ENCODE assay signal across 32 mouse cellular contexts in the genomic region with DNA sequence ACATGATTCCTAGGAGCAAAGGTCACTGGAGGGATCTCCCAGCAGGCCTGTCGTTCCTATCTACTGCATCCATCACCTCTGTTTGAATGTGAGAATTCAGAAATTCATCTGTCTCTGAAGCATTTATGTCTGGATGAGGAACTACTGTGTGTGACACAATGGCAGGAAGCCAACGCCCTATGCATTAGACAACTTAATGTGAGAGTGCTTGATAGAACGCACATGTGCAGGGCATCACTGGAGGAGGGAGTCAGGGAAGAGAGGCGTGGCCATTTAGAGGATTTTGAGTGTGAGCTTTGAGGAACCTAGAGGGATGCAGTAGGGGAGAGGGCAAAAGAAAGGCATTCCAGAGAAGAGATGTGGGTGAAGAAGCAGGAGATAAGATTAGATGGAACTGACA.
DNase-seq lines count a peak whose midpoint lies in the region; ATAC-seq and TF ChIP-seq lines count a peak whose summit lies in the region.
"Had no signal": no experiment of that assay in that cellular context is flagged by ENCODE, and none has a peak within 500 bp of the region (broad histone marks: within the 10 kb centered on the region; RNA-seq: fewer than 3 reads in every experiment).

No protein-coding gene starts in this region.

- ATAC-seq in kidney, embryonic 14.5 days (ENCODE audit: low FRiP score, low TSS enrichment): peak; percentile 68; the same call in 1 of the 2 replicates
- ATAC-seq in lung, postnatal 0 days: peak; percentile 16; the same call in 1 of the 2 replicates
- ATAC-seq: forebrain, embryonic 16.5 days; inflammation-experienced regulatory T-cells, adult 6 months; midbrain, embryonic 15.5 days; Patski had no signal

- H3K4me3 ChIP-seq in kidney, embryonic 14.5 days (ENCODE audit: low read length): no peak overlapping the region
- no peak overlapping the region for H3K4me3 ChIP-seq in lung, postnatal 0 days (ENCODE audit: low read depth, low read length)
- H3K4me3 ChIP-seq: embryonic facial prominence, embryonic 13.5 days; forebrain, embryonic 10.5 days; heart, adult 2 months; heart, embryonic 13.5 days; hindbrain, embryonic 15.5 days; layer of hippocampus, adult 2 months; left cerebral cortex, adult 2 months; midbrain, embryonic 10.5 days; midbrain, embryonic 15.5 days; neural tube, embryonic 15.5 days; stomach, embryonic 15.5 days had no signal

- H3K9ac ChIP-seq in kidney, embryonic 14.5 days (ENCODE audit: low read depth, low read length): no peak overlapping the region
- H3K9ac ChIP-seq in lung, postnatal 0 days (replicated peaks; ENCODE audit: low read depth): no peak overlapping the region
- H3K9ac ChIP-seq: embryonic facial prominence, embryonic 13.5 days; heart, embryonic 13.5 days; hindbrain, embryonic 15.5 days; liver, embryonic 14.5 days; midbrain, embryonic 15.5 days; neural tube, embryonic 15.5 days; stomach, embryonic 15.5 days had no signal

- no peak for TF ChIP-seq EP300 in lung, postnatal 0 days (IDR thresholded peaks at IDR 0.05)

- no peak overlapping the region for H3K4me2 ChIP-seq in kidney, embryonic 14.5 days (replicated peaks; ENCODE audit: low read depth, low read length)
- H3K4me2 ChIP-seq in lung, postnatal 0 days (replicated peaks; ENCODE audit: low read depth, low read length): no peak overlapping the region
- H3K4me2 ChIP-seq: embryonic facial prominence, embryonic 13.5 days; heart, embryonic 13.5 days; hindbrain, embryonic 15.5 days; midbrain, embryonic 15.5 days; neural tube, embryonic 15.5 days; stomach, embryonic 15.5 days had no signal

- no peaks in the 10 kb centered on the region for H3K4me1 ChIP-seq in kidney, embryonic 14.5 days (ENCODE audit: control insufficient read depth, insufficient read depth, low read length)
- H3K4me1 ChIP-seq in lung, postnatal 0 days (ENCODE audit: insufficient read depth, low read depth, low read length): no peaks in the 10 kb centered on the region
- H3K4me1 ChIP-seq: embryonic facial prominence, embryonic 13.5 days; forebrain, embryonic 10.5 days; heart, embryonic 13.5 days; hindbrain, embryonic 15.5 days; midbrain, embryonic 15.5 days; stomach, embryonic 15.5 days had no signal

- H3K27me3 ChIP-seq in kidney, embryonic 14.5 days (ENCODE audit: control insufficient read depth, insufficient read depth, low read length): no peaks in the 10 kb centered on the region
- H3K27me3 ChIP-seq in lung, postnatal 0 days (replicated peaks; ENCODE audit: insufficient read depth, low read length): no peaks in the 10 kb centered on the region
- H3K27me3 ChIP-seq: CH12.LX; embryonic facial prominence, embryonic 13.5 days; heart, embryonic 13.5 days; hindbrain, embryonic 15.5 days; midbrain, embryonic 15.5 days; neural tube, embryonic 15.5 days; Patski; stomach, embryonic 15.5 days had no signal

- WGBS in kidney, embryonic 14.5 days: 57% methylated on average over 4 of the region's 4 CpGs
- 37% methylated on average over 4 of the region's 4 CpGs for WGBS in lung, postnatal 0 days

- no peak for DNase-seq in kidney, postnatal 25 days
- DNase-seq in kidney, postnatal 4 days: peak; percentile 36 to 49
- DNase-seq in kidney, postnatal 36 days: no peak
- peak; percentile 27 for DNase-seq in lung, postnatal 0 days (ENCODE audit: low spot score)
- DNase-seq in lung, postnatal 25 days (ENCODE audit: low spot score): no peak
- DNase-seq in heart, adult 8-10 months (ENCODE audit: low spot score): no peak
- no peak for DNase-seq in embryo, embryonic 11 days
- DNase-seq: adrenal gland, postnatal 14 days; cerebellum, adult 11-12 months; cerebellum, adult 9-11 months; heart, adult 2 months; heart, postnatal 10 days; kidney, adult 18-20 months; left cerebral cortex, postnatal 4 days; right cerebral cortex, postnatal 25 days had no signal

- H3K36me3 ChIP-seq in kidney, embryonic 14.5 days (ENCODE audit: control insufficient read depth, insufficient read depth, low read length): no peaks in the 10 kb centered on the region
- H3K36me3 ChIP-seq in lung, postnatal 0 days (ENCODE audit: insufficient read depth, low read length): no peaks in the 10 kb centered on the region
- H3K36me3 ChIP-seq: embryonic facial prominence, embryonic 13.5 days; forebrain, embryonic 10.5 days; heart, embryonic 13.5 days; hindbrain, embryonic 15.5 days; midbrain, embryonic 10.5 days; midbrain, embryonic 15.5 days; neural tube, embryonic 15.5 days; stomach, embryonic 15.5 days had no signal

- H3K27ac ChIP-seq in kidney, embryonic 14.5 days (ENCODE audit: low read depth, low read length): no peak overlapping the region
- no peak overlapping the region for H3K27ac ChIP-seq in lung, postnatal 0 days (ENCODE audit: low read length)
- H3K27ac ChIP-seq: embryonic facial prominence, embryonic 13.5 days; forebrain, embryonic 10.5 days; heart, adult 2 months; heart, embryonic 13.5 days; hindbrain, embryonic 15.5 days; layer of hippocampus, adult 2 months; left cerebral cortex, adult 2 months; liver, embryonic 14.5 days; macrophage; midbrain, embryonic 10.5 days; midbrain, embryonic 15.5 days; neural tube, embryonic 15.5 days; stomach, embryonic 15.5 days had no signal

- no peak for TF ChIP-seq CTCF in lung, postnatal 0 days (IDR thresholded peaks at IDR 0.05)

- H3K9me3 ChIP-seq in kidney, embryonic 14.5 days (ENCODE audit: control insufficient read depth, low read length): no peaks in the 10 kb centered on the region
- no peaks in the 10 kb centered on the region for H3K9me3 ChIP-seq in lung, postnatal 0 days (ENCODE audit: low read length)
- H3K9me3 ChIP-seq: embryonic facial prominence, embryonic 13.5 days; forebrain, embryonic 10.5 days; heart, embryonic 13.5 days; hindbrain, embryonic 15.5 days; midbrain, embryonic 10.5 days; midbrain, embryonic 15.5 days; neural tube, embryonic 15.5 days; stomach, embryonic 15.5 days had no signal

Comparison
In these comparisons a context has a peak if more than half of its experiments do, and no peak if none do; other contexts are left out.
1. DNase-seq: peak in kidney, postnatal 4 days (2 of 2) and lung, postnatal 0 days (single experiment); none in kidney, postnatal 25 days (0 of 2), kidney, postnatal 36 days (0 of 2), lung, postnatal 25 days (single experiment), heart, adult 8-10 months (single experiment) and embryo, embryonic 11 days (single experiment).